Mouse (Mus musculus) limb, embryonic 14.5 days (tissue): ENCODE measurements around the gene Erg28. TPM values are rescaled to one million over a fixed set of nuclear protein-coding genes. Genes with fewer than 3 reads are reported as not detected.
A peak's percentile ranks its signal among the peaks of the same experiment; 100 is the strongest.

Experiments used
- ATAC-seq: fragments of 200-750 bp; cut with Nextera tagmentation; 2 replicates; pipeline ENCODE4 v1.8.0; 2017; ENCODE audit warnings: low read depth, moderate number of reproducible peaks, moderate TSS enrichment; ENCODE audit not compliant: low FRiP score
- DNase-seq: peaks from one replicate; pipeline ENCODE4 v3.0.0-alpha.2; 2015; ENCODE audit warnings: low spot score
- H3K27ac ChIP-seq: fragments of 300-500 bp; sonication (generic); replicated peaks from 2 replicates; pipeline ENCODE4 v1.5.1; 2014; ENCODE audit warnings: low read depth, mild to moderate bottlenecking, low read length, moderate library complexity, mixed read lengths
- H3K27me3 ChIP-seq: fragments of 300-500 bp; sonication (generic); 2 replicates; pipeline ENCODE4 v1.6.1; 2014; ENCODE audit warnings: low read length, mixed read lengths; ENCODE audit not compliant: control insufficient read depth, insufficient read depth
- H3K36me3 ChIP-seq: fragments of 300-500 bp; sonication (generic); 2 replicates; pipeline ENCODE4 v1.6.1; 2014; ENCODE audit warnings: mild to moderate bottlenecking, low read length, moderate library complexity, mixed read lengths; ENCODE audit not compliant: control insufficient read depth, insufficient read depth
- H3K4me1 ChIP-seq: fragments of 300-500 bp; sonication (generic); 2 replicates; pipeline ENCODE4 v1.6.1; 2014; ENCODE audit warnings: antibody characterized with exemption, low read length, mixed read lengths; ENCODE audit not compliant: control insufficient read depth, insufficient read depth
- H3K4me2 ChIP-seq: fragments of 300-500 bp; sonication (generic); replicated peaks from 2 replicates; pipeline ENCODE4 v1.6.1; 2014; ENCODE audit warnings: low read depth, mild to moderate bottlenecking, low read length, moderate library complexity; ENCODE audit not compliant: severe bottlenecking
- H3K4me3 ChIP-seq: fragments of 300-500 bp; sonication (generic); replicated peaks from 2 replicates; pipeline ENCODE4 v1.5.1; 2014; ENCODE audit warnings: low read length
- H3K9ac ChIP-seq: fragments of 300-500 bp; sonication (generic); 2 replicates; pipeline ENCODE4 v1.6.1; 2014; ENCODE audit warnings: mild to moderate bottlenecking, low read depth, low read length, moderate library complexity; ENCODE audit not compliant: severe bottlenecking
- H3K9me3 ChIP-seq: fragments of 300-500 bp; sonication (generic); 2 replicates; pipeline ENCODE4 v1.6.1; 2016; ENCODE audit warnings: low read length; ENCODE audit not compliant: control insufficient read depth
- POLR2A ChIP-seq: fragments of 200-500 bp; IDR thresholded peaks from 2 replicates; pipeline ENCODE4 v1.8.0; 2012; ENCODE audit warnings: inconsistent platforms, mild to moderate bottlenecking, moderate library complexity, borderline replicate concordance; ENCODE audit not compliant: insufficient read depth, insufficient read length; ENCODE audit errors: extremely low read depth
- WGBS: fragments of 180-500 bp; shearing (Covaris S2); extraction: QIAGEN DNeasy Blood & Tissue Kit; methylation state at CpG from one replicate; pipeline ENCODE4 v1.1.7; 2014; 5-methylcytosine and 5-hydroxymethylcytosine counted together
- polyA plus RNA-seq, 2 experiments: library from polyadenylated mRNA; depleted of rRNA in 1 of 2; stranded (reverse) in 1 of 2; unstranded in 1 of 2; fragments of >200 nt; fragmentation: Nextera tagmentation in 1 of 2; extraction: Ambion mirVana in 1 of 2; gene quantifications; 2 replicates each; pipeline versions ENCODE4 v1.2.1 to v1.2.3; 2012 to 2014

Erg28 gene
- polyA plus RNA-seq, 2 experiments, result 86.7 to 120 TPM

- no peak for ATAC-seq
- H3K36me3 ChIP-seq, result peaks cover 40% of the 10 kb centered on the region
- TF ChIP-seq POLR2A, result no peak
Observed at GRCm38 (mm10) chr12:85822051-85822450, 2.3 kb downstream of the Erg28 start.

GRCm38 (mm10) chr12:85813599-85813998, 10.8 kb downstream of the Erg28 start:
- WGBS, result 86% methylated on average over 2 of the region's 2 CpGs
- ATAC-seq (no peak), DNase-seq (no peak)
- H3K27me3 ChIP-seq, result no peaks in the 10 kb centered on the region
- no peak overlapping the region for H3K27ac ChIP-seq
- H3K4me1 ChIP-seq, result no peaks in the 10 kb centered on the region
- no peaks in the 10 kb centered on the region for H3K9me3 ChIP-seq
- H3K36me3 ChIP-seq, result peaks cover 67% of the 10 kb centered on the region
- TF ChIP-seq POLR2A, result no peak
- no peak overlapping the region for H3K4me2 ChIP-seq
- H3K4me3 ChIP-seq, result no peak overlapping the region
- no peak overlapping the region for H3K9ac ChIP-seq

More at GRCm38 (mm10) chr12:85822051-85822450, 2.3 kb downstream of the Erg28 start:
- H3K27me3 ChIP-seq, result no peaks in the 10 kb centered on the region
- no peak overlapping the region for H3K9ac ChIP-seq
- no peak overlapping the region for H3K4me2 ChIP-seq
- H3K4me3 ChIP-seq, result no peak overlapping the region
- H3K27ac ChIP-seq, result no peak overlapping the region
- H3K9me3 ChIP-seq, result no peaks in the 10 kb centered on the region
- 76% methylated on average over 9 of the region's 9 CpGs for WGBS
- DNase-seq, result no peak
- H3K4me1 ChIP-seq, result peaks cover 8% of the 10 kb centered on the region; the same call in 1 of the 2 replicates

- DNase-seq (no peak), ATAC-seq (no peak)
- Histone ChIP-seq H3K27ac (no peak overlapping the region), H3K27me3 (no peaks in the 10 kb centered on the region), H3K36me3 (peaks cover 55% of the 10 kb centered on the region), H3K9me3 (no peaks in the 10 kb centered on the region), H3K9ac (no peak overlapping the region), H3K4me3 (no peak overlapping the region), H3K4me2 (no peak overlapping the region), H3K4me1 (no peaks in the 10 kb centered on the region)
- no peak for TF ChIP-seq POLR2A
- WGBS, result 95% methylated on average over 4 of the region's 4 CpGs
Observed at GRCm38 (mm10) chr12:85811676-85812075, 12.7 kb downstream of the Erg28 start.

- no peak for ATAC-seq
- no peak overlapping the region for H3K27ac ChIP-seq
- H3K4me1 ChIP-seq, result no peaks in the 10 kb centered on the region
- H3K9ac ChIP-seq, result no peak overlapping the region
- no peak overlapping the region for H3K4me2 ChIP-seq
- no peak for DNase-seq
- no peak overlapping the region for H3K4me3 ChIP-seq
- peaks cover 48% of the 10 kb centered on the region for H3K36me3 ChIP-seq
- H3K27me3 ChIP-seq, result no peaks in the 10 kb centered on the region
- no peak for TF ChIP-seq POLR2A
- no peaks in the 10 kb centered on the region for H3K9me3 ChIP-seq
Observed at GRCm38 (mm10) chr12:85810959-85811358, 13.4 kb downstream of the Erg28 start.

- Histone ChIP-seq H3K27ac (no peak overlapping the region), H3K4me1 (no peaks in the 10 kb centered on the region), H3K9me3 (no peaks in the 10 kb centered on the region), H3K27me3 (no peaks in the 10 kb centered on the region), H3K36me3 (peaks cover 37% of the 10 kb centered on the region), H3K4me3 (no peak overlapping the region), H3K4me2 (no peak overlapping the region), H3K9ac (no peak overlapping the region)
- TF ChIP-seq POLR2A, result no peak
- WGBS, result 63% methylated on average over 6 of the region's 6 CpGs
- DNase-seq (no peak), ATAC-seq (no peak)
Observed at GRCm38 (mm10) chr12:85809726-85810125, 14.6 kb downstream of the Erg28 start.

GRCm38 (mm10) chr12:85800031-85800430, 24.3 kb downstream of the Erg28 start:
- TF ChIP-seq POLR2A, result no peak
- DNase-seq (peak; percentile 15), ATAC-seq (no peak; the same call in 1 of the 2 replicates)
- no peak overlapping the region for H3K4me2 ChIP-seq
- no peaks in the 10 kb centered on the region for H3K27me3 ChIP-seq
- H3K36me3 ChIP-seq, result no peaks in the 10 kb centered on the region
- no peaks in the 10 kb centered on the region for H3K4me1 ChIP-seq
- no peaks in the 10 kb centered on the region for H3K9me3 ChIP-seq
- no peak overlapping the region for H3K27ac ChIP-seq
- WGBS, result 34% methylated on average over 9 of the region's 9 CpGs
- no peak overlapping the region for H3K4me3 ChIP-seq
- no peak overlapping the region for H3K9ac ChIP-seq
